ENCODE assay signal across 25 mouse cellular contexts in the genomic region with DNA sequence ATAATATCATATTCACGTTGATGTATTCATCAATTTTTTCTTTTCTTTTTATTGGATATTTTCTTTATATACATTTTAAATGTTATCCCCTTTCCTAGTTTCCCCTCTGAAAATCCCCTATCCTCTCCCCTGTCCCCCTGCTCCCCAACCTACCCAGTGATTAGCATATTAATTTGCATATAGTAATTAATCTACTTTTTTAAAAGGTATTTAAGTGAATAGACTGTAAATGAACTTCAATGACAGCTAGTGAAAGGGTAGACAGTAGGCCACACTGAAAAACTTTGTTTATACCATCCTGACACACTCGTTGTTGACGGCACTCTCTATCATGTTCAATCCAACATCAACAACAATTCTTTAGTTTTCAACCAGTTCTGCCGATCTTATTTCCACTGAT.
"Had no signal": no experiment of that assay in that cellular context is flagged by ENCODE, and none has a peak within 500 bp of the region (broad histone marks: within the 10 kb centered on the region; RNA-seq: fewer than 3 reads in every experiment).

No protein-coding gene starts in this region.

- H3K27me3 ChIP-seq: heart, embryonic 12.5 days; intestine, embryonic 15.5 days; limb, embryonic 12.5 days; liver, embryonic 13.5 days; liver, embryonic 15.5 days had no signal

- H3K36me3 ChIP-seq: heart, embryonic 10.5 days; heart, embryonic 12.5 days; intestine, embryonic 15.5 days; limb, embryonic 10.5 days; limb, embryonic 12.5 days; liver, embryonic 13.5 days; liver, embryonic 15.5 days had no signal

- H3K4me2 ChIP-seq: heart, embryonic 12.5 days; intestine, embryonic 15.5 days; limb, embryonic 12.5 days; liver, embryonic 11.5 days; liver, embryonic 13.5 days; liver, embryonic 15.5 days had no signal

- H3K4me1 ChIP-seq: heart, embryonic 10.5 days; heart, embryonic 12.5 days; intestine, embryonic 15.5 days; liver, embryonic 13.5 days; liver, embryonic 15.5 days had no signal

- DNase-seq: gastrocnemius, adult 2 months; gastrocnemius, postnatal 10 days; gastrocnemius, postnatal 25 days; heart, adult 18-20 months; heart, postnatal 10 days; heart, postnatal 4 days; kidney, adult 18-20 months; kidney, adult 8-10 months; kidney, postnatal 10 days; kidney, postnatal 25 days; kidney, postnatal 4 days; liver; liver, embryonic 13.5 days; liver, postnatal 0 days had no signal

- H3K4me3 ChIP-seq: gastrocnemius, adult 2 months; heart, embryonic 10.5 days; heart, embryonic 12.5 days; intestine, embryonic 15.5 days; layer of hippocampus, adult 2 months; left cerebral cortex, adult 2 months; limb, embryonic 10.5 days; limb, embryonic 12.5 days; liver, embryonic 13.5 days; liver, embryonic 15.5 days had no signal

- ATAC-seq: inflammation-experienced regulatory T-cells, adult 6 months; intestine, embryonic 15.5 days; intestine, postnatal 0 days; liver, postnatal 0 days had no signal

- H3K27ac ChIP-seq: gastrocnemius, adult 2 months; heart, embryonic 10.5 days; intestine, embryonic 15.5 days; layer of hippocampus, adult 2 months; left cerebral cortex, adult 2 months; limb, embryonic 10.5 days; limb, embryonic 12.5 days; liver, embryonic 13.5 days; liver, embryonic 15.5 days had no signal

- H3K9ac ChIP-seq: heart, embryonic 12.5 days; intestine, embryonic 15.5 days; limb, embryonic 12.5 days; liver, embryonic 13.5 days; liver, embryonic 15.5 days; liver, postnatal 0 days had no signal

- H3K9me3 ChIP-seq: heart, embryonic 10.5 days; heart, embryonic 12.5 days; intestine, embryonic 15.5 days; limb, embryonic 10.5 days; limb, embryonic 12.5 days; liver, embryonic 13.5 days; liver, embryonic 15.5 days had no signal
